Mouse (Mus musculus) megakaryocyte, embryonic 14.5 days (primary cell): ENCODE data around the gene B3gnt2.

Experiments used
- FLI1 ChIP-seq: IDR thresholded peaks from 2 replicates; pipeline ENCODE4 v1.6.1; 2012; ENCODE audit warnings: low read length, inconsistent platforms, mixed read lengths
- GATA1 ChIP-seq: IDR thresholded peaks from 3 replicates; pipeline ENCODE4 v1.6.1; 2012; ENCODE audit warnings: mixed read lengths, low read length, inconsistent platforms, borderline replicate concordance

DNA sequence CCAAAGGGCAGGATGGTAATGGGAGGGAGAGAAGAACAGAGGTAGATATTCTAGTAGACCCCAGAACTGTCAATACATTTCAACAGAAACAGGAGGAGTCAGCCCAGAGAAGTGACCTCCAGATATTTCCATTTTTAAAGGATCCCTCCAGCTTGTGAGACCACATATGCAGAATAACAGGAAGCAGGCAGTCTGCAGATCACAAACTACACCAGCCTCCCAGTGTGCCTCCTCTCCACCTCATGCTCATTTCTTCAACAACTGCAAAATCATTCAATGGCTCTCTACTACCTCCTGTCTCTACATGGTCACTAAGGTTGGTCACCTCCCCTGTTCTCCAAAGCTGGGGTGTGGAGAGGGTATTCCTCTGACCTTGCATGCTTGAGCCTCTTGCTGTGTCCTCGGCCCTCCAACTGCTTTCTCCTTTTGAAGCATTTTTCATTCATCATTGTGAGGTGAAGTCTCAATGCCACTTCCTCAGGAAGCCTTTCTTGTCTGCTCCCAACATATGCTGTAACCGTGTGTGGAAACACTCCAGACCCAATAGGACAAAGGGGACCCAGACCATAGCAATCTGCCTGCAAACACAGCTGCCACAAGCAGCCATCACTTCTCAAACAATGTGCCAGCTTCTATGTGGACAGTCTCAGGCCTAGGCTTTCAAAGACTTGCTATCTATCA lies 7.1 kb downstream of the B3gnt2 start:
- TF ChIP-seq GATA1, result no peak; the same call in 2 of the 3 replicates
- no peak for TF ChIP-seq FLI1
